Mouse (Mus musculus) megakaryocyte, embryonic 14.5 days (primary cell): ENCODE measurements around the gene Pex7.

Source experiments
- FLI1 ChIP-seq: IDR thresholded peaks from 2 replicates; pipeline ENCODE4 v1.6.1; 2012; ENCODE audit warnings: low read length, inconsistent platforms, mixed read lengths
- GATA1 ChIP-seq: IDR thresholded peaks from 3 replicates; pipeline ENCODE4 v1.6.1; 2012; ENCODE audit warnings: mixed read lengths, low read length, inconsistent platforms, borderline replicate concordance

- TF ChIP-seq GATA1 (no peak), FLI1 (no peak)
Measured at GRCm38 (mm10) chr10:19886249-19886648, 21.2 kb downstream of the Pex7 start.
